Mouse (Mus musculus): ENCODE data around the gene Mog. TPM values are rescaled to one million over a fixed set of nuclear protein-coding genes. Genes with fewer than 3 reads are reported as not detected.
"Not testable (repeated sequence)": the region's sequence is repeated elsewhere in the genome, so short reads cannot be mapped to it uniquely, and the experiment has no call there.

Gene Mog
- total RNA-seq, 2 experiments from 2014 or later: 29.1 to 29.2 TPM

DNA sequence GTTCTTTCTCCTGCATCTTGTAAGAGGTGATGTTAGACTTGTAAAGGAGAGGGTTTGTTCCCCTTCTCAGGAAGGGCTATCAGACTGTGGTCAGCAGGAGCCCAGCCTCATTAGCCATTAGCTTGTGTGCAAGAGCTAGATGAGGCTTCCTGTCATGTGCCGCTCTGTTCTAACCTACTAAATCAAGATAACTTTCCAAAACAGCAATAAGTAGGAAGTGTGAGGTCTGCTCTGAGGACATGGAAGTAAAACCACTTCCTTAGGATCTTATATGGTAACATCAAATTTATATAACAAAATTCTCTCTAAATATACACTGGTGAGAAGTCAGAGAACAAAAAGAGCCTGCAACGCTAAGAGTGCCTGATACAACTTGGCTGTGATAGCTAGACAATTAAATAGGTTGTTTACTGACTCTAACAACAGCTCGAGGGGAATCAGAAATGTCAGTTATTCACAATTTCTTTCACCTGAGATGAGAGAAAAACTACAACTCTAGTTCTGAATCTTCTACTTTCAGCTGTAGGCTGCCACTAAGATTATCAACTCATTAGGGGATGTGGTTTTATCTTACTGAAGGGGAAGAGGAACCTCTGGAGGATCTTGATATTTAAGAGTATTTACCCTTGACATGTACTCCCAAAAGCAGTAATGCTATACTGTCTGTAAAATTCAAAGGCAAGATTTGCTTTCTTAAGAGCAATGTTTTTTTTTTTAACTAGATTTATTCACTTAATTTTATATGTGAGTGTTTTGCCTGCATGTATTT, 30.7 kb downstream of the Mog start:
- H3K4me3 ChIP-seq: no peak overlapping the region
- intact Hi-C loops (cut with DNase I): no loop called here
- peak overlapping the region; percentile 62; the same call in 1 of the 2 replicates for H3K27ac ChIP-seq
- no peak for DNase-seq (ENCODE audit: extremely low spot score in 1 of 2, low spot score in 2 of 2)
- no peak for TF ChIP-seq CTCF (IDR thresholded peaks at IDR 0.05)

DNA sequence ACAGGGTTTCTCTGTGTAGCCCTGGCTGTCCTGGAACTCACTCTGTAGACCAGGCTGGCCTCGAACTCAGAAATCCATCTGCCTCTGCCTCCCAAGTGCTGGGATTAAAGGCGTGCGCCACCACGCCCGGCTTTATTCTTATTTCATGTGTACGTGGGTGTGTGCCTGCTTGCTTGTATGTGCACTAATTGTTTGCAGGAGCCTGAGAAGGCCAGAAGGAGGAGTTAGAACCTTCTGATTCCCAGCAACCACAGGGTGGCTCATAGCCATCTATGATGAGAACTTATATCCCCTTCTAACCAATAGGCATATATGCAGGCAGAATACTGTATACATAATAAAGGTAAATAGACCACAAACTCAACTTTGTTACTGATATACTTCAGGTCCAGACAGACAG, 32.6 kb downstream of the Mog start:
- H3K27ac ChIP-seq; H3K4me3 ChIP-seq; intact Hi-C loops (cut with DNase I); DNase-seq (ENCODE audit: extremely low spot score in 1 of 2, low spot score in 2 of 2): not testable (repeated sequence)

DNA sequence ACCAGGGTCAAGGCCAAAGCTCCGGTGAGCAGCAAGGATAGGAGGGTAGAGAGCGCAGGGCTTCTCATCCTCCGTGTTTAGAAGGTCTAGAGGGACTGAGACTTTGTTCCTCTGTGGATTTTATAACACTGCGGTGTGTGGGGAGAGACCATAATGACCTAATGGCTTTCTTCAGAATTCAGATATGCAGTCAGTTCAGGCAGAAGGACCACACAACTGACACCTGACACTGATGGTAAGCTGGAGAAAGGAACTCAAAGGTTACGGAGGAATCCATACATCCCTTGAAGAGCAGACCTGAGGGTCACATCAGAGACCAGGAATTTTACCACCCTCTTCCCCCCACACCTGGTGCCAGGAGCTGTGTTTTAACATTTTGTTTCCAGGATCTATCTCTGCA, 33.8 kb downstream of the Mog start, which contains the start of gene H2-M5:
H2-M5 (minus strand) TSS at position 101 of the 400 bp plus-strand sequence.
- TF ChIP-seq CTCF (IDR thresholded peaks at IDR 0.05): no peak
- H3K4me3 ChIP-seq: peak within 1 kb of the TSS; percentile 23
- no peak within 1 kb of the TSS for H3K27ac ChIP-seq
- intact Hi-C loops (cut with DNase I): no loop called here
- no peak for DNase-seq (ENCODE audit: extremely low spot score in 1 of 2, low spot score in 2 of 2)

DNA sequence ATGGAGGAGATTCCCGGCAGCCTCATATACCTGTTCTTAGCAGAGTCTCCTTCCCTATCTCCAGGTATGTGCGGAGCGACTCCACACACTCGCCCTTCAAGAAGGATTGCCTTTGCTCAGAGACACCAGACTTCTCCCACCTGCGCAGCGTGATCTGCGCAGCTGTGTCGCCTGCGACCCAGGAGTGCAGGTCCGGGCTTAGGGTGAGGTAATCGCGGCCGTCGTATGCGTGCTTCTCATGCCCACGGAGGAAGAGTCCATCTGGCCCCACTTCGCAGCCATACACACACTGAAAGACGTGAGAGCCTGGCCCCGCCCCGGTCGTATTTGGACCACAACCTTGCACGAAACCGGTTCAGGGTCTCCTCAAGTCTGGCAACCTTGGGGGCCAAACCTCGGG, 34.7 kb downstream of the Mog start:
- no peak for DNase-seq (ENCODE audit: extremely low spot score in 1 of 2, low spot score in 2 of 2)
- no peak overlapping the region for H3K27ac ChIP-seq
- H3K4me3 ChIP-seq: peak overlapping the region; percentile 23
- intact Hi-C loops (cut with DNase I): no loop called here
- no peak for TF ChIP-seq CTCF (IDR thresholded peaks at IDR 0.05)

DNA sequence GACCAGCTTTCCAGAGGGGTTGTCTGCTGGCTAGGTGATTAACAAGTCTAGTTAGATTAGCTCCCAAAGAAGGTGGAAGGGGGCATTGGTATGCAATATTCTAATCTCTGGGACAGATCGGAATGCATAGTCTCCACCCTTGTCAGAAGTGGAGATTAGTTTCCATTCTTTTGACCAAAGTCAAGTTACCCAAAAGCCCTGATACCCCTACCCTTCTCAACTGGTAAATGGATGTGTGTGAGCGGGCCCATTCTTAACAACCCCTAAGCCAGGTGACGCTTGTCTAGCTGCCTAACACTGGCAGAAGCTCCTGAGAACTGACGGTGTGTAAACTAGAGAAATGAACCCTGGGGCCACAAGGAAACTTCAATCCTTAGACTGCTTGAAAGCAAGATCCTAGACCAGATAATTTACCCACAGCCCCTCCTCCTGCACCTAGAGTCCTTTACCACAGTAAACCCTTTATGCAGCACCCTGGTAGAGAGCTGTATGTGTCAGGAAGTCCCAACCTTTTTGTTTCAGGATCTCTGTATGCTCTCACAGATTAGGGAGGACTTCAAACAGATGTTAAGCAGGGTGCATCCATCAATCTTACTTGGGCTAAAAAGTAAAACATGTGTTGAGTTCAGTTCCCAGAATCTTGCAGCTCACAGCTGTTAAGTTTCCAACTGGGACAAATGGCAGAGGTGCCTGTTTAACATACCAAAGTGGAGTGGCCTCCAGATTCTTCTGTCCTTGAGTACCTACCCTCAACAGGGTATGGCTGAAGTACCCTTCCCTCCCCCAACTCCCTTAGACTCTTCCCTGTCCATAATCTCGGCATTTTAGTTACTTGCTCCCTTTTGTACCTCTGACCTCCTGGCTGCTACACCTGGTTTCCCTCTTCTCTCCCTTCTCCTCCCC, 40.7 kb downstream of the Mog start:
- Histone ChIP-seq H3K4me3 (no peak overlapping the region), H3K27ac (no peak overlapping the region)
- TF ChIP-seq CTCF (IDR thresholded peaks at IDR 0.05): no peak
- intact Hi-C loops (cut with DNase I): no loop called here
- DNase-seq (ENCODE audit: extremely low spot score in 1 of 2, low spot score in 2 of 2): no peak

DNA sequence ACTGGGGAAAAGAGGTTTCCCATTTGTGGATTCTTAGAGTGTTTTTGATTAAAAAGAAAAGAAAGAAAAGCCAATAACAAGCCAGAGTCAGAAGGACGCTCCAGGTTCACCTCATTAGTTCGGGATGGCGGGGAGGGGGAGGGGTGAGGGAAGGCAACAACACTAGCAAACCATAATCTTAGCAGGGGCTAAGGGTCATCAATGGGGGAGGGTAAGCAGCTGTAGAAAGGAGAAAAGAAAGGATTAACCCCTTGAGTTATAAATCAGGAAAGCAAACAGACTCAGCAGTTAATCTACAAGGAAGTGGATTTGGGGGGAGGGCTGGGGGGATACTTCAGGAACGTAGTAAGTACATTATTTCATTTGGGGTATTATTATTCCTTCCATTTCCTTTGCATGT, 41.4 kb downstream of the Mog start:
- no peak for DNase-seq (ENCODE audit: extremely low spot score in 1 of 2, low spot score in 2 of 2)
- H3K27ac ChIP-seq: no peak overlapping the region
- H3K4me3 ChIP-seq: peak overlapping the region; percentile 41; the same call in 1 of the 2 replicates
- TF ChIP-seq CTCF (IDR thresholded peaks at IDR 0.05): no peak
- intact Hi-C loops (cut with DNase I): no loop called here

DNA sequence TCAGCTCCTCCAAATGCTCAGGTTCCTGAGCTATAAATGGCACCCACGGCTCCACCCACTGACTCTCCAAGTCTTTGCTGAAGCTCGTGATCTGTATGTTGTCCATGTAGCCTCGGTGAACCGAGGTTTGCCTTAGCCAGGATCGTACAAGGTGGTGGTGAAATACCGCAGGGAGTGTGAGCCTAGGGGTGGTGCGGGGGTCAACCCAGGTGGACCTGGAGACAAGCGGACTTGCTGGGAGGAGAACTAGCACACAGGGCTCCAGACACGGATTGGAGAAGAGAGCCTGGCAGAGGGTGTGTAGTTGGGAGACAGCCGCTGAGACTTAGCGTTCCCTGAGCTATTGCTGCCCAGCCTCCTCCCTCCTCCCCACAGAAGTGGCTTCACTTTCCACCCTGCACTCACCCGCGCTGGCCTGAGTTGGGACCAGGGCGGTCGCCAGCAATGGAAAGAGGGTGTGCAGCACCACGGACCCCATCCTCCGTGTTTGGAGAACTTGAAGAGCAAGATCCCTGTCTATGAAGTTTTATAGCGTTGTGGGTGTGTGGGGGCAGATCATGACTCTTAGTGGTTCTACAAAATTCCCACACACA, 41.9 kb downstream of the Mog start, which contains the start of gene 2410137M14Rik:
2410137M14Rik (minus strand) TSS at position 17 of the 593 bp plus-strand sequence.
- DNase-seq (ENCODE audit: extremely low spot score in 1 of 2, low spot score in 2 of 2): peak; percentile 25 to 35
- TF ChIP-seq CTCF (IDR thresholded peaks at IDR 0.05): no peak
- Histone ChIP-seq H3K4me3 (peak within 1 kb of the TSS; percentile 41), H3K27ac (peak within 1 kb of the TSS; percentile 78)
- intact Hi-C loops (cut with DNase I): no loop called here

DNA sequence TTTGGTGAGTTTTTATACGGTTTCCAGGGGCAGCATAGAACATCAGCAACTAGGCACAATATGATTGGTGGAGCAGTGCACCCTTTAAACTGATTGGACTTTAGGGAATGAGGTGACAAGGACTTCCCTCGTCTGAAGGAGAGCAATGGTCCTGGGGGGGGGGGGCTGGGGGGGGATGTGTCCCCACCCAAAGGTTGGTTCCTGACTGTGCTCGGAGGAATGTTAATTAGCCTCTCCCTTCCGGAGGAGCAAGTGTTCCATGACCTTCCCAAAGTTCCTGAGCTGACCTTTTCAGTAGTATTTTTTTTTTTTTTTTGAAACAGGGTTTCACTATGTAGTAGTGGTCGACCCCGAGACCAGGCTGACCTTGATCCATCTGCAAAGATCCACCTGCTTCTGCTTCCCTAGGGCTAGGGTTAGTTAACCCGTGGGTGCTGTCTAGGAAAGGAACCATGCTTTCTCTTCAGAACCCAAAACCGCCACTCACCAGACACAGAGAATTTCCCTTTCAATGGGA, 49.9 kb downstream of the Mog start:
- TF ChIP-seq CTCF (IDR thresholded peaks at IDR 0.05): no peak
- intact Hi-C loops (cut with DNase I): no loop called here
- H3K27ac ChIP-seq: no peak overlapping the region
- H3K4me3 ChIP-seq: no peak overlapping the region
- DNase-seq (ENCODE audit: extremely low spot score in 1 of 2, low spot score in 2 of 2): no peak

DNA sequence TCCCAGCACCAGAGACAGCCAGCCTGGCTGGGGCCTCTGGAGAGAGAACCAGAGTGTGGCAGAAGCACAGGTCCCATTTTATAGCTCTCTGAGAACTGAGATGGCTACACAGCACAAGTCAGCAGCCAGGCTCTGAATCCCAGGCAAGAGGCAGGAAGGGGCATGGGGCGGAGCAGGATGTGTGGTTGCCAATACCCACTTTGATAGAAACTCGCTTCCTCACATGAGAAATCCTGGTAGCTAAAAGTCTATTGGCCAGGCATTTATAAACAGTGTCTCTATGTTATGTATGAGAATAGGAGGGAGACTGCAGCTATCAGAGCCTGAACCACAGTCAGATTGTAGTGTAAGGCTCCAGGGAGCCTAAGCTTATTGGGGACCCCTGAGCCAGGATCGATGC, 50.4 kb downstream of the Mog start:
- Histone ChIP-seq H3K27ac (no peak overlapping the region), H3K4me3 (no peak overlapping the region)
- TF ChIP-seq CTCF (IDR thresholded peaks at IDR 0.05): no peak
- DNase-seq (ENCODE audit: extremely low spot score in 1 of 2, low spot score in 2 of 2): no peak
- intact Hi-C loops (cut with DNase I): no loop called here

DNA sequence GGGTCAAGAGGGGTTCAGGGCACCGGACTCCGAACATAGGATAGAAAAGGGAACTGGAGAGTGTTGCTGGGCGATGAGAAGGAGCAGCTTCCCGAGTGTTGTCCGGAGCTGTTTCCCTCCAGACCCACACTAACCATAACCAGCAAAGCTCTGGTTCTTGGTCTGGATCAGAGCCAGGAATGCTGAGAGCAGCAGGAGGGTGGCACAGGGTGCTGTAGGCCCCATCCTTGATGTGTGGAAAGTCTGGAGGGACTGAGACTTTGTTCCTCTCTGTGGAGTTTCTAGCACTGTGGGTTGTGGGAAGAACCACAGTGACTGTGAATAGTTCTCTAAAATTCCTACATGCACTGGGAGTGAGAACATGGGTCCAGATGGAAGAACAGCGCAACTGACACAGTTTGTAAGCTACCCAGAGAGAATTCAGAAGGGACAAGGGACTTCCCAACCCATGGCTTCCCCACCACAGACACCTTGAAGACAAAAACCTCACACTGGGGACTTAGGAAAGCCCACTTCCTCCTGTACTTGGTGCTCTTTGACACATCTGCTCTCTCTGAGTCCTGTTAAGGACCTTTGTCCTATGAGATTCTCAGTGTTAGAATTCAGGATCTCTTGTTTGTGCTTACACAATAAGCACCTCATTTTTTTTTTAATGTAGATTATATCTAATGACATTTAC, 51.9 kb downstream of the Mog start:
- no peak for DNase-seq (ENCODE audit: extremely low spot score in 1 of 2, low spot score in 2 of 2)
- no peak for TF ChIP-seq CTCF (IDR thresholded peaks at IDR 0.05)
- intact Hi-C loops (cut with DNase I): no loop called here
- Histone ChIP-seq H3K4me3 (no peak overlapping the region), H3K27ac (no peak overlapping the region)

DNA sequence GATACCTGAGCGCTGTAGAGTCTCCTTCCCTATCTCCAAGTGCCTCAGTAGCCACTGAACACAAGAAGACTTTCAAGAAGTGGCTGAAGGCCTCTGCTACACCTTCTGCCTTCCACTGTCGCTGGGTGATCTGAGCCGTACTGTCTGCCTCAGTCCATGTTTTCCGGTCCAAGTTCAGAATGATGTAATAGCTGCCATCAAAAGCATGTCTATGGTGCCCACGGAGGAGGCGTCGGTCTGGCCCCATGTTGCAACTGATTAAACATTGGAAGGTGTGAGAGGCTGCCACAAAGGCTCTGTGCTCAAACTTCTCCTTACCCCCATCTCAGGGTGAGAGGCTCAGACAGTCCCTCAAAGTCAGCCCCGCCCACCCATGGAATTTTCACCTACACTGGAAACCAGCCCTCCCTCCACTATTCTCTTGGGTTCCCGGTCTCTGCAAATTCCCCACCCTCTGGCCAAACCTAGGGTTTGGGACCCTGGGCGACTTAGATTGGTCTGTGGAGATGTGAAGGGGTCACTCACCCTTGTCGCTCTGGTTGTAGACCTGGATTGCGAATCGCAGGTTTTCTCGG, 52.8 kb downstream of the Mog start:
- intact Hi-C loops (cut with DNase I): no loop called here
- Histone ChIP-seq H3K4me3 (no peak overlapping the region), H3K27ac (no peak overlapping the region)
- TF ChIP-seq CTCF (IDR thresholded peaks at IDR 0.05): no peak
- no peak for DNase-seq (ENCODE audit: extremely low spot score in 1 of 2, low spot score in 2 of 2)

Data from left cerebral cortex, adult 2 months (tissue).